Mouse (Mus musculus) bone marrow macrophage, adult 2 months (primary cell): ENCODE measurements at regions not wholly inside any gene's neighbourhood (a gene's known extent, or its start where the extent isn't known, plus 50 kb on each side); places are given as distances from the start of the nearest gene placed in this dataset.

ENCODE experiments used
- CTCF ChIP-seq: IDR thresholded peaks from 2 replicates; pipeline ENCODE4 v1.5.1; 2012; ENCODE audit warnings: low read depth, mild to moderate bottlenecking, low read length, moderate library complexity
- POLR2A ChIP-seq: IDR thresholded peaks from 2 replicates; pipeline ENCODE4 v1.6.1; 2012; ENCODE audit warnings: mild to moderate bottlenecking, low read depth, low read length, borderline replicate concordance

DNA sequence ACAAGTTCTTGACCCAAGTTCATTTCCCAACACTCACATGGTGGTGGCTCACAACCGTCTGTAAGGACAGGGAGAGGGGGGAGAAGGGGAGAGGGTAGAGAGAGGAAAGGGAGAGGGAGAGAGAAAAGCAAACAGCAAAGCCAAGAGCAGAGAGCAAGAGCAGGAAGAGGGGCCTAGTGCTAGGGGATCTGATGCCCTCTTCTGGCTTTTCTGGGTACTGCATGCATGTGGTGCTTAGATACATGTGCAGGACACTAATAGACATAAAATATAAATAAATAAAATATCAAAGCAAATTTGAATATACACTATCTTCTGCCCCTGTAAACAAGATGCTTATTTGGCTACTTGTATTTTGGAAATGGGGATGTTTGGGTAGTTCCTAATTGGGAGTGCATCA is 91.2 kb downstream of the Rnf138rt1 start:
- 0 out of 2 replicates have a peak, but pooled peaks have one; percentile 10 for TF ChIP-seq CTCF
- no peak for TF ChIP-seq POLR2A
